Mouse (Mus musculus) CH12.LX (cell line): ENCODE data around the gene Foxred1. TPM values are rescaled to one million over a fixed set of nuclear protein-coding genes. Genes with fewer than 3 reads are reported as not detected.

ENCODE experiments used
- DNase-seq: peaks from one replicate; pipeline ENCODE4 v3.0.0-alpha.2; 2013; ENCODE audit errors: extremely low read depth
- H3K27ac ChIP-seq: 2 replicates; pipeline ENCODE4 v1.5.1; 2012; ENCODE audit warnings: low read depth, mild to moderate bottlenecking, control low read depth, moderate library complexity; ENCODE audit not compliant: insufficient read depth
- H3K27me3 ChIP-seq: replicated peaks from 2 replicates; pipeline ENCODE3; 2012; ENCODE audit warnings: inconsistent platforms
- H3K36me3 ChIP-seq, 2 experiments: replicated peaks in 1 of 2; 2 replicates each; pipeline versions ENCODE3 to v1.6.1; 2012; ENCODE audit warnings: inconsistent platforms in 1 of 2, low read length in 1 of 2, mild to moderate bottlenecking in 1 of 2, mixed read lengths in 1 of 2, moderate library complexity in 1 of 2; ENCODE audit not compliant: control insufficient read depth in 1 of 2, insufficient read depth in 1 of 2
- H3K4me1 ChIP-seq, 2 experiments: 2 replicates each; pipeline ENCODE4 v1.6.1; 2012; ENCODE audit warnings: inconsistent platforms in 1 of 2, moderate library complexity in 1 of 2; ENCODE audit not compliant: insufficient read depth in 2 of 2, control insufficient read depth in 1 of 2
- H3K4me2 ChIP-seq: 2 replicates; pipeline ENCODE4 v1.6.1; 2012; ENCODE audit warnings: low read depth, mild to moderate bottlenecking, control low read depth; ENCODE audit not compliant: poor library complexity, insufficient read depth, severe bottlenecking
- H3K4me3 ChIP-seq, 3 experiments: fragments of 150-350 bp in 1 of 3; sonication (generic) in 1 of 3; replicated peaks in 1 of 3; 2 replicates each; pipeline versions ENCODE3 to v1.5.1; 2011 to 2012; ENCODE audit warnings: low read depth in 2 of 3, low read length in 2 of 3, mild to moderate bottlenecking in 2 of 3, moderate library complexity in 2 of 3, control low read depth in 1 of 3, improper control_type of control experiment in 1 of 3, inconsistent platforms in 1 of 3, mixed read lengths in 1 of 3; ENCODE audit not compliant: poor library complexity in 1 of 3
- H3K79me2 ChIP-seq: replicated peaks from 2 replicates; pipeline ENCODE4 v1.6.1; 2012; ENCODE audit warnings: mild to moderate bottlenecking, moderate library complexity; ENCODE audit not compliant: control insufficient read depth, poor library complexity, insufficient read depth, severe bottlenecking; ENCODE audit errors: extremely low read depth
- H3K9ac ChIP-seq: 2 replicates; pipeline ENCODE4 v1.6.1; 2012; ENCODE audit warnings: low read depth, mild to moderate bottlenecking, control low read depth, moderate library complexity; ENCODE audit not compliant: insufficient read depth
- H3K9me3 ChIP-seq: replicated peaks from 2 replicates; pipeline ENCODE3; 2012; ENCODE audit warnings: low read length, inconsistent platforms, mixed read lengths
- BHLHE40 ChIP-seq: IDR thresholded peaks from 2 replicates; pipeline ENCODE4 v1.6.1; 2011; ENCODE audit warnings: mild to moderate bottlenecking, low read depth, low read length, improper control_type of control experiment
- CHD1 ChIP-seq: IDR thresholded peaks from 2 replicates; pipeline ENCODE4 v1.6.1; 2012; ENCODE audit warnings: low read depth, low read length, improper control_type of control experiment, inconsistent platforms
- CHD2 ChIP-seq: IDR thresholded peaks from 2 replicates; pipeline ENCODE4 v1.6.1; 2011; ENCODE audit warnings: low read length, improper control_type of control experiment
- CTCF ChIP-seq, 2 experiments: IDR thresholded peaks in 1 of 2; conservative IDR thresholded peaks in 1 of 2; 2 replicates each; pipeline ENCODE4 v1.5.1; 2011 to 2012; ENCODE audit warnings: low read depth in 2 of 2, low read length in 2 of 2, improper control_type of control experiment in 1 of 2, inconsistent platforms in 1 of 2, mild to moderate bottlenecking in 1 of 2, moderate library complexity in 1 of 2
- E2F4 ChIP-seq: IDR thresholded peaks from 2 replicates; pipeline ENCODE4 v1.6.1; 2011; ENCODE audit warnings: low read depth, low read length, improper control_type of control experiment; ENCODE audit not compliant: insufficient replicate concordance
- ELF1 ChIP-seq: IDR thresholded peaks from 2 replicates; pipeline ENCODE4 v1.6.1; 2014; ENCODE audit warnings: low read depth, mild to moderate bottlenecking, inconsistent platforms, low read length, improper control_type of control experiment
- EP300 ChIP-seq: IDR thresholded peaks from 2 replicates; pipeline ENCODE4 v1.6.1; 2011; ENCODE audit warnings: low read length, improper control_type of control experiment
- ETS1 ChIP-seq: conservative IDR thresholded peaks from 2 replicates; pipeline ENCODE4 v1.6.1; 2012; ENCODE audit warnings: low read depth, mild to moderate bottlenecking, inconsistent platforms, low read length, improper control_type of control experiment, moderate library complexity
- GABPA ChIP-seq: IDR thresholded peaks from 2 replicates; pipeline ENCODE4 v1.6.1; 2012; ENCODE audit warnings: low read depth, low read length, improper control_type of control experiment, inconsistent platforms; ENCODE audit not compliant: insufficient replicate concordance
- HCFC1 ChIP-seq: IDR thresholded peaks from 2 replicates; pipeline ENCODE4 v1.6.1; 2012; ENCODE audit warnings: low read depth, mild to moderate bottlenecking, inconsistent platforms, low read length, improper control_type of control experiment
- IRF4 ChIP-seq: IDR thresholded peaks from 2 replicates; pipeline ENCODE4 v1.6.1; 2014; ENCODE audit warnings: low read depth, mild to moderate bottlenecking, inconsistent platforms, low read length, improper control_type of control experiment
- JUN ChIP-seq: IDR thresholded peaks from 2 replicates; pipeline ENCODE4 v1.6.1; 2011; ENCODE audit warnings: low read depth, mild to moderate bottlenecking, low read length, improper control_type of control experiment, moderate library complexity; ENCODE audit not compliant: insufficient read depth
- JUND ChIP-seq: conservative IDR thresholded peaks from 2 replicates; pipeline ENCODE4 v1.6.1; 2011; ENCODE audit warnings: low read depth, low read length, improper control_type of control experiment
- KAT2A ChIP-seq: IDR thresholded peaks from 2 replicates; pipeline ENCODE4 v1.6.1; 2012; ENCODE audit warnings: low read length, improper control_type of control experiment, inconsistent platforms; ENCODE audit not compliant: insufficient replicate concordance
- MAFK ChIP-seq: IDR thresholded peaks from 2 replicates; pipeline ENCODE4 v1.6.1; 2011; ENCODE audit warnings: low read length, improper control_type of control experiment; ENCODE audit not compliant: insufficient replicate concordance
- MAX ChIP-seq: IDR thresholded peaks from 2 replicates; pipeline ENCODE4 v1.6.1; 2011; ENCODE audit warnings: low read length, improper control_type of control experiment
- MAZ ChIP-seq: IDR thresholded peaks from 2 replicates; pipeline ENCODE4 v1.6.1; 2012; ENCODE audit warnings: low read depth, mild to moderate bottlenecking, inconsistent platforms, low read length, improper control_type of control experiment, moderate library complexity
- MEF2A ChIP-seq: IDR thresholded peaks from 2 replicates; pipeline ENCODE4 v1.6.1; 2014; ENCODE audit warnings: low read depth, mild to moderate bottlenecking, inconsistent platforms, low read length, improper control_type of control experiment, borderline replicate concordance
- MXI1 ChIP-seq: IDR thresholded peaks from 2 replicates; pipeline ENCODE4 v1.6.1; 2011; ENCODE audit warnings: mild to moderate bottlenecking, low read depth, low read length, improper control_type of control experiment
- MYC ChIP-seq: IDR thresholded peaks from 2 replicates; pipeline ENCODE4 v1.6.1; 2011; ENCODE audit warnings: low read depth, mild to moderate bottlenecking, improper control_type of control experiment, low read length
- NELFE ChIP-seq: IDR thresholded peaks from 2 replicates; pipeline ENCODE4 v1.6.1; 2011; ENCODE audit warnings: low read depth, low read length, improper control_type of control experiment
- NRF1 ChIP-seq: IDR thresholded peaks from 2 replicates; pipeline ENCODE4 v1.6.1; 2014; ENCODE audit warnings: low read depth, mild to moderate bottlenecking, inconsistent platforms, low read length, improper control_type of control experiment, moderate library complexity
- PAX5 ChIP-seq: IDR thresholded peaks from 2 replicates; pipeline ENCODE4 v1.6.1; 2012; ENCODE audit warnings: low read length, inconsistent platforms, mixed read lengths
- POLR2A ChIP-seq: IDR thresholded peaks from 2 replicates; pipeline ENCODE4 v1.6.1; 2011; ENCODE audit warnings: low read depth, mild to moderate bottlenecking, improper control_type of control experiment, low read length
- POLR2AphosphoS2 ChIP-seq: IDR thresholded peaks from 2 replicates; pipeline ENCODE4 v1.6.1; 2011; ENCODE audit warnings: low read depth, low read length, improper control_type of control experiment
- RAD21 ChIP-seq: IDR thresholded peaks from 2 replicates; pipeline ENCODE4 v1.6.1; 2011; ENCODE audit warnings: low read depth, mild to moderate bottlenecking, low read length, improper control_type of control experiment, moderate library complexity
- RCOR1 ChIP-seq: conservative IDR thresholded peaks from 2 replicates; pipeline ENCODE4 v1.6.1; 2012; ENCODE audit warnings: low read depth, mild to moderate bottlenecking, inconsistent platforms, low read length, improper control_type of control experiment
- SIN3A ChIP-seq: IDR thresholded peaks from 2 replicates; pipeline ENCODE4 v1.6.1; 2012; ENCODE audit warnings: low read length, improper control_type of control experiment, inconsistent platforms
- SMC3 ChIP-seq: IDR thresholded peaks from 2 replicates; pipeline ENCODE4 v1.6.1; 2011; ENCODE audit warnings: low read depth, low read length, improper control_type of control experiment
- TBP ChIP-seq: conservative IDR thresholded peaks from 2 replicates; pipeline ENCODE4 v1.6.1; 2011; ENCODE audit warnings: low read depth, low read length, improper control_type of control experiment
- TCF12 ChIP-seq: IDR thresholded peaks from 2 replicates; pipeline ENCODE4 v1.6.1; 2014; ENCODE audit warnings: low read depth, mild to moderate bottlenecking, inconsistent platforms, low read length, improper control_type of control experiment
- UBTF ChIP-seq: IDR thresholded peaks from 2 replicates; pipeline ENCODE4 v1.6.1; 2012; ENCODE audit warnings: low read depth, mild to moderate bottlenecking, inconsistent platforms, low read length, improper control_type of control experiment, moderate library complexity
- USF1 ChIP-seq: IDR thresholded peaks from 2 replicates; pipeline ENCODE4 v1.6.1; 2014; ENCODE audit warnings: low read depth, mild to moderate bottlenecking, inconsistent platforms, low read length, improper control_type of control experiment
- USF2 ChIP-seq: conservative IDR thresholded peaks from 2 replicates; pipeline ENCODE4 v1.6.1; 2011; ENCODE audit warnings: low read depth, low read length, improper control_type of control experiment
- ZC3H11A ChIP-seq: IDR thresholded peaks from 2 replicates; pipeline ENCODE4 v1.6.1; 2012; ENCODE audit warnings: low read depth, mild to moderate bottlenecking, inconsistent platforms, low read length, improper control_type of control experiment
- ZKSCAN1 ChIP-seq: IDR thresholded peaks from 2 replicates; pipeline ENCODE4 v1.6.1; 2012; ENCODE audit warnings: low read depth, inconsistent platforms, low read length, improper control_type of control experiment, borderline replicate concordance
- ZMIZ1 ChIP-seq: IDR thresholded peaks from 2 replicates; pipeline ENCODE4 v1.6.1; 2012; ENCODE audit warnings: low read depth, mild to moderate bottlenecking, inconsistent platforms, low read length, improper control_type of control experiment
- ZNF384 ChIP-seq: IDR thresholded peaks from 2 replicates; pipeline ENCODE4 v1.6.1; 2012; ENCODE audit warnings: low read depth, low read length, improper control_type of control experiment, inconsistent platforms
- dilution Hi-C: fragments of 300-500 bp; cut with MboI; formaldehyde crosslinking; loops from 2 replicates; pipeline ENCODE4 v1.14.3; 2020; ENCODE audit warnings: low sequenced_read_pairs; ENCODE audit not compliant: extremely low pct_unique_long_range_greater_than_20kb, extremely low pct_ligation_motif_present
- in situ Hi-C: fragments of 300-500 bp; cut with MboI; formaldehyde crosslinking; loops from 3 replicates; pipeline ENCODE4 v1.14.3; 2019; ENCODE audit warnings: low sequenced_read_pairs, low pct_ligation_motif_present, low pct_unique_long_range_greater_than_20kb, mixed read lengths
- polyA plus RNA-seq: library from polyadenylated mRNA; unstranded; fragments of >175 nt; gene quantifications from 2 replicates; pipeline ENCODE4 v1.2.1, GENCODE M21; 2012; ENCODE audit warnings: low read depth; ENCODE audit not compliant: insufficient read length
- total RNA-seq, 2 experiments: library from RNA; depleted of rRNA; stranded (reverse); fragments of 300-350 nt in 1 of 2; fragments of >200 nt in 1 of 2; gene quantifications; 2 replicates each; pipeline ENCODE4 v1.2.3; 2012 to 2014

Gene Foxred1
- total and polyA plus RNA-seq, 3 experiments, result 31.1 to 69.1 (median 40.3) TPM

DNA sequence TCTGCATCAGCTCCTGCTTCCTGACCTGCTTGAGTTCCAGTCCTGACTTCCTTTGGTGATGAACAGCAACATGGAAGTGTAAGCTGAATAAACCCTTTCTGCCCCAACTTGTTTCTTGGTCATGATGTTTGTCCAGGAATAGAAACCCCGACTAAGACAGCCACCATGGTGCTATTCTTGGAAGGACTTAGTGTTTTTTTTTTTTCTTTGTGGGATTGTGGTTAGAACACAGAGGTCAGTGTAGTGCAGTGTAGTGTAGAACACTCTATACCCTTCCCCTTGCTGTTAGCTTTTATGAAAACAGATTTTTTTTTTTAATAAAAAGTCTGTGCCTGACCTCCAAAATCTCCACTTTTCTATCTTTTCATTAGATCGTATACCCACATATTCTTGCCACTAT lies 28.0 kb downstream of the Foxred1 start:
- H3K4me2 ChIP-seq, result peak overlapping the region; percentile 33; the same call in 1 of the 2 replicates
- TF ChIP-seq GABPA (no peak), ETS1 (peak; percentile 67; the same call in 1 of the 2 replicates), TBP (no peak), E2F4 (no peak), RCOR1 (no peak), SMC3 (no peak), USF1 (no peak), HCFC1 (no peak), ZC3H11A (no peak), EP300 (peak; percentile 77), JUND (0 out of 2 replicates have a peak, but pooled peaks have one; percentile 21), PAX5 (no peak), TCF12 (0 out of 2 replicates have a peak, but pooled peaks have one; percentile 43), MEF2A (peak; percentile 98), ZNF384 (peak; percentile 95), USF2 (no peak), POLR2AphosphoS2 (no peak), ELF1 (no peak), MAX (no peak), JUN (no peak; the same call in 1 of the 2 replicates), CTCF (conservative IDR thresholded peaks at IDR 0.05 in 1 of 2, IDR thresholded peaks at IDR 0.05 in 1 of 2; ENCODE audit: low read depth in 2 of 2, low read length in 2 of 2) (no peak), BHLHE40 (peak; percentile 53; the same call in 1 of the 2 replicates), MAFK (0 out of 2 replicates have a peak, but pooled peaks have one; percentile 51), MYC (no peak), UBTF (no peak), SIN3A (no peak), ZMIZ1 (no peak), CHD1 (no peak), IRF4 (peak; percentile 78), NELFE (no peak), MAZ (no peak), KAT2A (no peak), NRF1 (no peak), MXI1 (no peak), CHD2 (no peak), RAD21 (no peak), POLR2A (no peak), ZKSCAN1 (no peak)
- TF ChIP-seq, all 38 proteins: peak for 9
- no peak overlapping the region; the same call in 1 of the 2 replicates for H3K27ac ChIP-seq

More for the DNA sequence above, 28.0 kb downstream of the Foxred1 start:
- H3K4me3 ChIP-seq, result no peak overlapping the region
- H3K79me2 ChIP-seq, result peaks cover 5% of the 10 kb centered on the region; the same call in 1 of the 2 replicates
- no peaks in the 10 kb centered on the region for H3K9me3 ChIP-seq
- H3K27me3 ChIP-seq, result no peaks in the 10 kb centered on the region
- dilution Hi-C loops (no loop called here), in situ Hi-C loops (no loop called here)
- DNase-seq, result peak; percentile 40
- no peak overlapping the region for H3K9ac ChIP-seq
- H3K36me3 ChIP-seq, result peaks cover 14 to 15% of the 10 kb centered on the region in 2 experiments
- peaks cover 19 to 57% of the 10 kb centered on the region in 2 experiments for H3K4me1 ChIP-seq
